Mouse (Mus musculus) CH12.LX (cell line): ENCODE data around the gene Hsdl2. TPM values are rescaled to one million over a fixed set of nuclear protein-coding genes. Genes with fewer than 3 reads are reported as not detected.

Source experiments
- DNase-seq: peaks from one replicate; pipeline ENCODE4 v3.0.0-alpha.2; 2013; ENCODE audit errors: extremely low read depth
- H3K27ac ChIP-seq: 2 replicates; pipeline ENCODE4 v1.5.1; 2012; ENCODE audit warnings: low read depth, mild to moderate bottlenecking, control low read depth, moderate library complexity; ENCODE audit not compliant: insufficient read depth
- H3K27me3 ChIP-seq: replicated peaks from 2 replicates; pipeline ENCODE3; 2012; ENCODE audit warnings: inconsistent platforms
- H3K36me3 ChIP-seq, 2 experiments: replicated peaks in 1 of 2; 2 replicates each; pipeline versions ENCODE3 to v1.6.1; 2012; ENCODE audit warnings: inconsistent platforms in 1 of 2, low read length in 1 of 2, mild to moderate bottlenecking in 1 of 2, mixed read lengths in 1 of 2, moderate library complexity in 1 of 2; ENCODE audit not compliant: control insufficient read depth in 1 of 2, insufficient read depth in 1 of 2
- H3K4me1 ChIP-seq, 2 experiments: 2 replicates each; pipeline ENCODE4 v1.6.1; 2012; ENCODE audit warnings: inconsistent platforms in 1 of 2, moderate library complexity in 1 of 2; ENCODE audit not compliant: insufficient read depth in 2 of 2, control insufficient read depth in 1 of 2
- H3K4me2 ChIP-seq: 2 replicates; pipeline ENCODE4 v1.6.1; 2012; ENCODE audit warnings: low read depth, mild to moderate bottlenecking, control low read depth; ENCODE audit not compliant: poor library complexity, insufficient read depth, severe bottlenecking
- H3K4me3 ChIP-seq, 3 experiments: fragments of 150-350 bp in 1 of 3; sonication (generic) in 1 of 3; replicated peaks in 1 of 3; 2 replicates each; pipeline versions ENCODE3 to v1.5.1; 2011 to 2012; ENCODE audit warnings: low read depth in 2 of 3, low read length in 2 of 3, mild to moderate bottlenecking in 2 of 3, moderate library complexity in 2 of 3, control low read depth in 1 of 3, improper control_type of control experiment in 1 of 3, inconsistent platforms in 1 of 3, mixed read lengths in 1 of 3; ENCODE audit not compliant: poor library complexity in 1 of 3
- H3K79me2 ChIP-seq: replicated peaks from 2 replicates; pipeline ENCODE4 v1.6.1; 2012; ENCODE audit warnings: mild to moderate bottlenecking, moderate library complexity; ENCODE audit not compliant: control insufficient read depth, poor library complexity, insufficient read depth, severe bottlenecking; ENCODE audit errors: extremely low read depth
- H3K9ac ChIP-seq: 2 replicates; pipeline ENCODE4 v1.6.1; 2012; ENCODE audit warnings: low read depth, mild to moderate bottlenecking, control low read depth, moderate library complexity; ENCODE audit not compliant: insufficient read depth
- H3K9me3 ChIP-seq: replicated peaks from 2 replicates; pipeline ENCODE3; 2012; ENCODE audit warnings: low read length, inconsistent platforms, mixed read lengths
- BHLHE40 ChIP-seq: IDR thresholded peaks from 2 replicates; pipeline ENCODE4 v1.6.1; 2011; ENCODE audit warnings: mild to moderate bottlenecking, low read depth, low read length, improper control_type of control experiment
- CHD1 ChIP-seq: IDR thresholded peaks from 2 replicates; pipeline ENCODE4 v1.6.1; 2012; ENCODE audit warnings: low read depth, low read length, improper control_type of control experiment, inconsistent platforms
- CHD2 ChIP-seq: IDR thresholded peaks from 2 replicates; pipeline ENCODE4 v1.6.1; 2011; ENCODE audit warnings: low read length, improper control_type of control experiment
- ELF1 ChIP-seq: IDR thresholded peaks from 2 replicates; pipeline ENCODE4 v1.6.1; 2014; ENCODE audit warnings: low read depth, mild to moderate bottlenecking, inconsistent platforms, low read length, improper control_type of control experiment
- EP300 ChIP-seq: IDR thresholded peaks from 2 replicates; pipeline ENCODE4 v1.6.1; 2011; ENCODE audit warnings: low read length, improper control_type of control experiment
- ETS1 ChIP-seq: conservative IDR thresholded peaks from 2 replicates; pipeline ENCODE4 v1.6.1; 2012; ENCODE audit warnings: low read depth, mild to moderate bottlenecking, inconsistent platforms, low read length, improper control_type of control experiment, moderate library complexity
- GABPA ChIP-seq: IDR thresholded peaks from 2 replicates; pipeline ENCODE4 v1.6.1; 2012; ENCODE audit warnings: low read depth, low read length, improper control_type of control experiment, inconsistent platforms; ENCODE audit not compliant: insufficient replicate concordance
- HCFC1 ChIP-seq: IDR thresholded peaks from 2 replicates; pipeline ENCODE4 v1.6.1; 2012; ENCODE audit warnings: low read depth, mild to moderate bottlenecking, inconsistent platforms, low read length, improper control_type of control experiment
- IRF4 ChIP-seq: IDR thresholded peaks from 2 replicates; pipeline ENCODE4 v1.6.1; 2014; ENCODE audit warnings: low read depth, mild to moderate bottlenecking, inconsistent platforms, low read length, improper control_type of control experiment
- JUN ChIP-seq: IDR thresholded peaks from 2 replicates; pipeline ENCODE4 v1.6.1; 2011; ENCODE audit warnings: low read depth, mild to moderate bottlenecking, low read length, improper control_type of control experiment, moderate library complexity; ENCODE audit not compliant: insufficient read depth
- JUND ChIP-seq: conservative IDR thresholded peaks from 2 replicates; pipeline ENCODE4 v1.6.1; 2011; ENCODE audit warnings: low read depth, low read length, improper control_type of control experiment
- KAT2A ChIP-seq: IDR thresholded peaks from 2 replicates; pipeline ENCODE4 v1.6.1; 2012; ENCODE audit warnings: low read length, improper control_type of control experiment, inconsistent platforms; ENCODE audit not compliant: insufficient replicate concordance
- MAFK ChIP-seq: IDR thresholded peaks from 2 replicates; pipeline ENCODE4 v1.6.1; 2011; ENCODE audit warnings: low read length, improper control_type of control experiment; ENCODE audit not compliant: insufficient replicate concordance
- MAX ChIP-seq: IDR thresholded peaks from 2 replicates; pipeline ENCODE4 v1.6.1; 2011; ENCODE audit warnings: low read length, improper control_type of control experiment
- MEF2A ChIP-seq: IDR thresholded peaks from 2 replicates; pipeline ENCODE4 v1.6.1; 2014; ENCODE audit warnings: low read depth, mild to moderate bottlenecking, inconsistent platforms, low read length, improper control_type of control experiment, borderline replicate concordance
- MXI1 ChIP-seq: IDR thresholded peaks from 2 replicates; pipeline ENCODE4 v1.6.1; 2011; ENCODE audit warnings: mild to moderate bottlenecking, low read depth, low read length, improper control_type of control experiment
- MYC ChIP-seq: IDR thresholded peaks from 2 replicates; pipeline ENCODE4 v1.6.1; 2011; ENCODE audit warnings: low read depth, mild to moderate bottlenecking, improper control_type of control experiment, low read length
- NELFE ChIP-seq: IDR thresholded peaks from 2 replicates; pipeline ENCODE4 v1.6.1; 2011; ENCODE audit warnings: low read depth, low read length, improper control_type of control experiment
- PAX5 ChIP-seq: IDR thresholded peaks from 2 replicates; pipeline ENCODE4 v1.6.1; 2012; ENCODE audit warnings: low read length, inconsistent platforms, mixed read lengths
- POLR2A ChIP-seq: IDR thresholded peaks from 2 replicates; pipeline ENCODE4 v1.6.1; 2011; ENCODE audit warnings: low read depth, mild to moderate bottlenecking, improper control_type of control experiment, low read length
- POLR2AphosphoS2 ChIP-seq: IDR thresholded peaks from 2 replicates; pipeline ENCODE4 v1.6.1; 2011; ENCODE audit warnings: low read depth, low read length, improper control_type of control experiment
- RCOR1 ChIP-seq: conservative IDR thresholded peaks from 2 replicates; pipeline ENCODE4 v1.6.1; 2012; ENCODE audit warnings: low read depth, mild to moderate bottlenecking, inconsistent platforms, low read length, improper control_type of control experiment
- SIN3A ChIP-seq: IDR thresholded peaks from 2 replicates; pipeline ENCODE4 v1.6.1; 2012; ENCODE audit warnings: low read length, improper control_type of control experiment, inconsistent platforms
- SMC3 ChIP-seq: IDR thresholded peaks from 2 replicates; pipeline ENCODE4 v1.6.1; 2011; ENCODE audit warnings: low read depth, low read length, improper control_type of control experiment
- TBP ChIP-seq: conservative IDR thresholded peaks from 2 replicates; pipeline ENCODE4 v1.6.1; 2011; ENCODE audit warnings: low read depth, low read length, improper control_type of control experiment
- TCF12 ChIP-seq: IDR thresholded peaks from 2 replicates; pipeline ENCODE4 v1.6.1; 2014; ENCODE audit warnings: low read depth, mild to moderate bottlenecking, inconsistent platforms, low read length, improper control_type of control experiment
- UBTF ChIP-seq: IDR thresholded peaks from 2 replicates; pipeline ENCODE4 v1.6.1; 2012; ENCODE audit warnings: low read depth, mild to moderate bottlenecking, inconsistent platforms, low read length, improper control_type of control experiment, moderate library complexity
- USF1 ChIP-seq: IDR thresholded peaks from 2 replicates; pipeline ENCODE4 v1.6.1; 2014; ENCODE audit warnings: low read depth, mild to moderate bottlenecking, inconsistent platforms, low read length, improper control_type of control experiment
- ZNF384 ChIP-seq: IDR thresholded peaks from 2 replicates; pipeline ENCODE4 v1.6.1; 2012; ENCODE audit warnings: low read depth, low read length, improper control_type of control experiment, inconsistent platforms
- dilution Hi-C: fragments of 300-500 bp; cut with MboI; formaldehyde crosslinking; loops from 2 replicates; pipeline ENCODE4 v1.14.3; 2020; ENCODE audit warnings: low sequenced_read_pairs; ENCODE audit not compliant: extremely low pct_unique_long_range_greater_than_20kb, extremely low pct_ligation_motif_present
- in situ Hi-C: fragments of 300-500 bp; cut with MboI; formaldehyde crosslinking; loops from 3 replicates; pipeline ENCODE4 v1.14.3; 2019; ENCODE audit warnings: low sequenced_read_pairs, low pct_ligation_motif_present, low pct_unique_long_range_greater_than_20kb, mixed read lengths
- polyA plus RNA-seq: library from polyadenylated mRNA; unstranded; fragments of >175 nt; gene quantifications from 2 replicates; pipeline ENCODE4 v1.2.1, GENCODE M21; 2012; ENCODE audit warnings: low read depth; ENCODE audit not compliant: insufficient read length
- total RNA-seq, 2 experiments: library from RNA; depleted of rRNA; stranded (reverse); fragments of 300-350 nt in 1 of 2; fragments of >200 nt in 1 of 2; gene quantifications; 2 replicates each; pipeline ENCODE4 v1.2.3; 2012 to 2014

Hsdl2 gene
- total and polyA plus RNA-seq, 3 experiments = 7.0 to 10.4 (median 9.7) TPM

GRCm38 (mm10) chr4:59548560-59549174 lies 32.7 kb upstream of the Hsdl2 start:
- H3K79me2 ChIP-seq = peaks cover 35% of the 10 kb centered on the region
- H3K36me3 ChIP-seq = no peaks in the 10 kb centered on the region
- TF ChIP-seq ELF1 = 0 out of 2 replicates have a peak, but pooled peaks have one; percentile 20
- 0 out of 2 replicates have a peak, but pooled peaks have one; percentile 5 for TF ChIP-seq TCF12
- peak; percentile 55 for TF ChIP-seq MXI1
- no peak for TF ChIP-seq USF1
- TF ChIP-seq IRF4 = no peak
- TF ChIP-seq SIN3A = peak; percentile 48; the same call in 1 of the 2 replicates
- peak; percentile 86 for TF ChIP-seq UBTF
- H3K9me3 ChIP-seq = no peaks in the 10 kb centered on the region
- H3K9ac ChIP-seq = peak overlapping the region; percentile 63
- H3K4me1 ChIP-seq = peaks cover 0 to 33% of the 10 kb centered on the region in 2 experiments; a peak in 2 of 4 replicates
- dilution Hi-C loops (no loop called here), in situ Hi-C loops (no loop called here)
- H3K4me2 ChIP-seq = peak overlapping the region; percentile 96; the same call in 1 of the 2 replicates
- H3K27ac ChIP-seq = peak overlapping the region; percentile 78
- H3K4me3 ChIP-seq = peak overlapping the region; percentile 73 to 89 (median 83)
- DNase-seq = no peak
- no peaks in the 10 kb centered on the region for H3K27me3 ChIP-seq

GRCm38 (mm10) chr4:59549175-59549976 lies 32.0 kb upstream of the Hsdl2 start, which contains the start of gene Ptbp3:
Gene Ptbp3 (minus strand): TSS chr4:59549364.
- dilution Hi-C loops = no loop called here
- H3K27me3 ChIP-seq = no peaks in the 10 kb centered on the region
- H3K9ac ChIP-seq = peak within 1 kb of the TSS; percentile 98
- peak within 1 kb of the TSS; percentile 96 for H3K4me2 ChIP-seq
- in situ Hi-C loops = no loop called here
- no peaks in the 10 kb centered on the region for H3K9me3 ChIP-seq
- H3K27ac ChIP-seq = peak within 1 kb of the TSS; percentile 78
- H3K36me3 ChIP-seq = no peaks in the 10 kb centered on the region
- peak; percentile 87 for DNase-seq
- H3K4me1 ChIP-seq = peaks cover 0 to 33% of the 10 kb centered on the region in 2 experiments; a peak in 2 of 4 replicates
- peak within 1 kb of the TSS; percentile 73 to 91 (median 83) for H3K4me3 ChIP-seq
- peaks cover 33% of the 10 kb centered on the region for H3K79me2 ChIP-seq
- no peak for TF ChIP-seq UBTF
- no peak for TF ChIP-seq JUN
- TF ChIP-seq CHD2 = no peak
- TF ChIP-seq SIN3A = no peak; the same call in 1 of the 2 replicates
- TF ChIP-seq MAX = peak; percentile 86
- no peak for TF ChIP-seq MYC
- TF ChIP-seq NELFE = peak; percentile 84
- TF ChIP-seq GABPA = no peak
- TF ChIP-seq SMC3 = no peak
- no peak for TF ChIP-seq KAT2A
- TF ChIP-seq IRF4 = 0 out of 2 replicates have a peak, but pooled peaks have one; percentile 23
- TF ChIP-seq EP300 = no peak
- 0 out of 2 replicates have a peak, but pooled peaks have one; percentile 6 for TF ChIP-seq BHLHE40
- no peak for TF ChIP-seq JUND
- TF ChIP-seq CHD1 = no peak
- TF ChIP-seq MAFK = no peak
- TF ChIP-seq ETS1 = no peak
- no peak for TF ChIP-seq ZNF384
- no peak for TF ChIP-seq USF1
- TF ChIP-seq HCFC1 = peak; percentile 55; the same call in 1 of the 2 replicates
- peak; percentile 69 for TF ChIP-seq ELF1
- TF ChIP-seq MEF2A = no peak; the same call in none of the 2 replicates
- TF ChIP-seq RCOR1 = no peak; the same call in 1 of the 2 replicates
- TF ChIP-seq PAX5 = no peak
- no peak for TF ChIP-seq TBP
- peak; percentile 89 for TF ChIP-seq POLR2A
- TF ChIP-seq POLR2AphosphoS2 = peak; percentile 41; the same call in 1 of the 2 replicates
